Mouse (Mus musculus): ENCODE measurements around the gene Grifin. TPM values are rescaled to one million over a fixed set of nuclear protein-coding genes. Genes with fewer than 3 reads are reported as not detected.

The Grifin gene
- polyA plus RNA-seq (2017; shearing (Covaris generic)), result 1.3 TPM

GRCm38 (mm10) chr5:140564896-140565295 is at the start of gene Grifin:
Gene Grifin (minus strand): TSS chr5:140565071.

GRCm38 (mm10) chr5:140607001-140607835 is 42.3 kb upstream of the Grifin start, which contains the start of gene Lfng:
Gene Lfng (plus strand): TSS chr5:140607320.

Other genes with a start within 250 kb of the Grifin start
- gene Mad1l1, start 243.5 kb downstream of the Grifin start, polyA plus RNA-seq (2017; shearing (Covaris generic)), result 20.0 TPM
- gene Nudt1, start 243.4 kb downstream of the Grifin start, polyA plus RNA-seq (2017; shearing (Covaris generic)), result 6.4 TPM
- 1.6 TPM for gene Mrm2, start 233.2 kb downstream of the Grifin start, polyA plus RNA-seq (2017; shearing (Covaris generic))
- gene Snx8, start 175.8 kb downstream of the Grifin start, polyA plus RNA-seq (2017; shearing (Covaris generic)), result 4.9 TPM
- 166 TPM for gene Eif3b, start 145.7 kb downstream of the Grifin start, polyA plus RNA-seq (2017; shearing (Covaris generic))
- gene Gm4869, start 119.4 kb downstream of the Grifin start, polyA plus RNA-seq (2017; shearing (Covaris generic)), result not detected
- gene Chst12, start 59.5 kb downstream of the Grifin start, polyA plus RNA-seq (2017; shearing (Covaris generic)), result 10.7 TPM
- 88.4 TPM for gene Lfng, start 42.2 kb upstream of the Grifin start, polyA plus RNA-seq (2017; shearing (Covaris generic))
- gene Ttyh3, start 84.0 kb upstream of the Grifin start, polyA plus RNA-seq (2017; shearing (Covaris generic)), result 6.9 TPM
- 29.5 TPM for gene Iqce, start 137.3 kb upstream of the Grifin start, polyA plus RNA-seq (2017; shearing (Covaris generic))
- gene Brat1, start 139.9 kb upstream of the Grifin start, polyA plus RNA-seq (2017; shearing (Covaris generic)), result 14.3 TPM
- gene Amz1, start 159.1 kb upstream of the Grifin start, polyA plus RNA-seq (2017; shearing (Covaris generic)), result 1.5 TPM